Comparison of ENCODE assay signal across 22 mouse cellular contexts in the genomic region with DNA sequence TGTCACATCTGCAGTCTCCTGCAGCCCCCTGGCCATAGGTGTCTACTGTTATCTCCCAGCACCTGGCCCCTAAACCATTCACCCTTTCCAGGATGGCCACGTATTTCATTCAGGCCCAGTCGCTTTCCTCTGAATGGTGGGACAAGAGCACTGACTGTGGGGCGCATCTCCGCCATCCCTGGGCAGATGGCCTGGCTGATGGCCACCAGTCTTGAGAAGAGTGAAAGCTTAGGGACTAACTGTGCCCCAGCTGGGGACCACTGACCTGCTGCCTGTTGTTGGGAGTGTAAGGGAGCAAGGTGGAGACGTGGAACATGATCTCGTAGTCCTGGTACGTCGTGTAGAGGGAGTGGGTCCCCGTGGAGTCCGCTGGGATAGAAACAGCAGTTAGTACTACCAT.
A peak's percentile ranks its signal among the peaks of the same experiment; 100 is the strongest.
DNase-seq lines count a peak whose midpoint lies in the region.
"Had no signal": no experiment of that assay in that cellular context is flagged by ENCODE, and none has a peak within 500 bp of the region (broad histone marks: within the 10 kb centered on the region; RNA-seq: fewer than 3 reads in every experiment).

No protein-coding gene starts in this region.

- H3K27me3 ChIP-seq in heart, embryonic 10.5 days (ENCODE audit: insufficient read depth, poor library complexity, severe bottlenecking): peaks cover 74% of the 10 kb centered on the region
- H3K27me3 ChIP-seq: CH12.LX; embryonic facial prominence, embryonic 13.5 days; forebrain, embryonic 12.5 days; forebrain, embryonic 15.5 days; hindbrain, embryonic 13.5 days; Patski had no signal

- no peak overlapping the region for H3K4me3 ChIP-seq in heart, embryonic 10.5 days
- H3K4me3 ChIP-seq: embryonic facial prominence, embryonic 10.5 days; embryonic facial prominence, embryonic 13.5 days; erythroblast, embryonic 14.5 days; forebrain, embryonic 12.5 days; forebrain, embryonic 15.5 days; heart, adult 2 months; hindbrain, embryonic 13.5 days had no signal

- no peaks in the 10 kb centered on the region for H3K9me3 ChIP-seq in heart, embryonic 10.5 days
- H3K9me3 ChIP-seq: embryonic facial prominence, embryonic 10.5 days; embryonic facial prominence, embryonic 13.5 days; forebrain, embryonic 12.5 days; forebrain, embryonic 15.5 days; G1E; hindbrain, embryonic 13.5 days had no signal

- H3K27ac ChIP-seq in heart, embryonic 10.5 days: no peak overlapping the region
- H3K27ac ChIP-seq: embryonic facial prominence, embryonic 10.5 days; embryonic facial prominence, embryonic 13.5 days; forebrain, embryonic 12.5 days; forebrain, embryonic 15.5 days; heart, adult 2 months; hindbrain, embryonic 13.5 days had no signal

- H3K36me3 ChIP-seq in heart, embryonic 10.5 days: peaks cover 10% of the 10 kb centered on the region

- intact Hi-C loops in left cerebral cortex, postnatal 4 days (cut with DNase I): no loop called here

- H3K4me1 ChIP-seq in heart, embryonic 10.5 days: peaks cover 6% of the 10 kb centered on the region; the same call in 1 of the 2 replicates
- H3K4me1 ChIP-seq: embryonic facial prominence, embryonic 13.5 days; forebrain, embryonic 12.5 days had no signal

- 91% methylated on average over 10 of the region's 10 CpGs for WGBS in heart, embryonic 10.5 days

- peak; percentile 69 to 83 for DNase-seq in cerebellum, postnatal 10 days
- no peak for DNase-seq in cerebellum, adult 11-12 months
- peak; percentile 83 for DNase-seq in heart, adult 11 months
- DNase-seq in heart, embryonic 10.5 days (ENCODE audit: low spot score): no peak
- peak; percentile 78 for DNase-seq in left cerebral cortex, postnatal 4 days
- no peak for DNase-seq in left cerebral cortex, adult 8-10 months (ENCODE audit: low spot score in 2 of 2)
- DNase-seq: adrenal gland, postnatal 10 days; adrenal gland, postnatal 36 days; B cell, adult 2 months; embryo, embryonic 11 days; gastrocnemius, postnatal 25 days; heart, adult 2 months; kidney, adult 18-20 months had no signal

Comparison
In these comparisons a context has a peak if more than half of its experiments do, and no peak if none do; other contexts are left out.
1. DNase-seq: peak in cerebellum, postnatal 10 days (2 of 2), heart, adult 11 months (single experiment) and left cerebral cortex, postnatal 4 days (single experiment); none in cerebellum, adult 11-12 months (single experiment), heart, embryonic 10.5 days (single experiment) and left cerebral cortex, adult 8-10 months (0 of 2).